Mouse (Mus musculus): ENCODE measurements around the gene Ccdc170. TPM values are rescaled to one million over a fixed set of nuclear protein-coding genes. Genes with fewer than 3 reads are reported as not detected.
"Not testable (repeated sequence)": the region's sequence is repeated elsewhere in the genome, so short reads cannot be mapped to it uniquely, and the experiment has no call there.

Ccdc170 gene
- polyA plus RNA-seq, 1 experiment from 2014 or later: not detected

GRCm38 (mm10) chr10:4598916-4599315 is 116.6 kb downstream of the Ccdc170 start:
- DNase-seq (ENCODE audit: low spot score) (no peak), ATAC-seq (replicated peaks; ENCODE audit: low FRiP score, low TSS enrichment, low read depth) (no peak)
- Histone ChIP-seq H3K9me3 (ENCODE audit: control insufficient read depth, low read length) (no peaks in the 10 kb centered on the region), H3K4me2 (ENCODE audit: low read length) (no peak overlapping the region), H3K27ac (ENCODE audit: low read depth) (no peak overlapping the region), H3K27me3 (replicated peaks; ENCODE audit: control insufficient read depth, insufficient read depth, low read length) (no peaks in the 10 kb centered on the region), H3K36me3 (ENCODE audit: control insufficient read depth, insufficient read depth, low read length) (no peaks in the 10 kb centered on the region), H3K4me3 (ENCODE audit: low read depth, low read length) (no peak overlapping the region), H3K4me1 (replicated peaks; ENCODE audit: control insufficient read depth, insufficient read depth, low read length) (no peaks in the 10 kb centered on the region), H3K9ac (ENCODE audit: low read length) (no peak overlapping the region)
- 82% methylated on average over 12 of the region's 12 CpGs for WGBS

- no peak for DNase-seq (ENCODE audit: low spot score)
- Histone ChIP-seq H3K4me1 (replicated peaks; ENCODE audit: control insufficient read depth, insufficient read depth, low read length) (no peaks in the 10 kb centered on the region), H3K36me3 (ENCODE audit: control insufficient read depth, insufficient read depth, low read length) (no peaks in the 10 kb centered on the region), H3K27me3 (replicated peaks; ENCODE audit: control insufficient read depth, insufficient read depth, low read length) (no peaks in the 10 kb centered on the region), H3K27ac (ENCODE audit: low read depth) (no peak overlapping the region), H3K9me3 (ENCODE audit: control insufficient read depth, low read length) (no peaks in the 10 kb centered on the region), H3K4me3 (ENCODE audit: low read depth, low read length) (no peak overlapping the region), H3K9ac (ENCODE audit: low read length) (no peak overlapping the region), H3K4me2 (ENCODE audit: low read length) (no peak overlapping the region)
- ATAC-seq (replicated peaks; ENCODE audit: low FRiP score, low TSS enrichment, low read depth): no peak
- WGBS: 77% methylated on average over 4 of the region's 4 CpGs
These were observed 117.3 kb downstream of the Ccdc170 start for GRCm38 (mm10) chr10:4599591-4599990.

- no peak overlapping the region for H3K27ac ChIP-seq (ENCODE audit: low read depth)
- DNase-seq (ENCODE audit: low spot score): no peak
- WGBS: 58% methylated on average over 2 of the region's 2 CpGs
- H3K4me1 ChIP-seq (replicated peaks; ENCODE audit: control insufficient read depth, insufficient read depth, low read length): no peaks in the 10 kb centered on the region
- no peak overlapping the region for H3K9ac ChIP-seq (ENCODE audit: low read length)
- no peak overlapping the region for H3K4me3 ChIP-seq (ENCODE audit: low read depth, low read length)
- no peaks in the 10 kb centered on the region for H3K36me3 ChIP-seq (ENCODE audit: control insufficient read depth, insufficient read depth, low read length)
- H3K4me2 ChIP-seq (ENCODE audit: low read length): no peak overlapping the region
- ATAC-seq (replicated peaks; ENCODE audit: low FRiP score, low TSS enrichment, low read depth): no peak
- H3K27me3 ChIP-seq (replicated peaks; ENCODE audit: control insufficient read depth, insufficient read depth, low read length): no peaks in the 10 kb centered on the region
- no peaks in the 10 kb centered on the region for H3K9me3 ChIP-seq (ENCODE audit: control insufficient read depth, low read length)
These were observed 118.6 kb downstream of the Ccdc170 start for GRCm38 (mm10) chr10:4600796-4601474.

GRCm38 (mm10) chr10:4601612-4602011 is 119.3 kb downstream of the Ccdc170 start:
- H3K4me1 ChIP-seq (replicated peaks; ENCODE audit: control insufficient read depth, insufficient read depth, low read length); H3K27ac ChIP-seq (ENCODE audit: low read depth): not testable (repeated sequence)

GRCm38 (mm10) chr10:4602466-4602865 is 120.2 kb downstream of the Ccdc170 start:
- Histone ChIP-seq H3K36me3 (ENCODE audit: control insufficient read depth, insufficient read depth, low read length) (no peaks in the 10 kb centered on the region), H3K9ac (ENCODE audit: low read length) (no peak overlapping the region), H3K4me2 (ENCODE audit: low read length) (no peak overlapping the region), H3K27ac (ENCODE audit: low read depth) (no peak overlapping the region), H3K9me3 (ENCODE audit: control insufficient read depth, low read length) (no peaks in the 10 kb centered on the region), H3K27me3 (replicated peaks; ENCODE audit: control insufficient read depth, insufficient read depth, low read length) (no peaks in the 10 kb centered on the region), H3K4me1 (replicated peaks; ENCODE audit: control insufficient read depth, insufficient read depth, low read length) (no peaks in the 10 kb centered on the region), H3K4me3 (ENCODE audit: low read depth, low read length) (no peak overlapping the region)
- no peak for ATAC-seq (replicated peaks; ENCODE audit: low FRiP score, low TSS enrichment, low read depth)
- no peak for DNase-seq (ENCODE audit: low spot score)
- WGBS: 81% methylated on average over 4 of the region's 4 CpGs

More at GRCm38 (mm10) chr10:4601612-4602011, 119.3 kb downstream of the Ccdc170 start:
- not testable (repeated sequence) for H3K9ac ChIP-seq (ENCODE audit: low read length); H3K9me3 ChIP-seq (ENCODE audit: control insufficient read depth, low read length); H3K36me3 ChIP-seq (ENCODE audit: control insufficient read depth, insufficient read depth, low read length); H3K27me3 ChIP-seq (replicated peaks; ENCODE audit: control insufficient read depth, insufficient read depth, low read length); H3K4me3 ChIP-seq (ENCODE audit: low read depth, low read length); DNase-seq (ENCODE audit: low spot score); H3K4me2 ChIP-seq (ENCODE audit: low read length); ATAC-seq (replicated peaks; ENCODE audit: low FRiP score, low TSS enrichment, low read depth)

GRCm38 (mm10) chr10:4604527-4605209 is 122.4 kb downstream of the Ccdc170 start:
- Histone ChIP-seq H3K27me3 (replicated peaks; ENCODE audit: control insufficient read depth, insufficient read depth, low read length) (no peaks in the 10 kb centered on the region), H3K4me1 (replicated peaks; ENCODE audit: control insufficient read depth, insufficient read depth, low read length) (no peaks in the 10 kb centered on the region), H3K9me3 (ENCODE audit: control insufficient read depth, low read length) (no peaks in the 10 kb centered on the region), H3K4me3 (ENCODE audit: low read depth, low read length) (no peak overlapping the region), H3K27ac (ENCODE audit: low read depth) (no peak overlapping the region), H3K36me3 (ENCODE audit: control insufficient read depth, insufficient read depth, low read length) (no peaks in the 10 kb centered on the region), H3K9ac (ENCODE audit: low read length) (no peak overlapping the region), H3K4me2 (ENCODE audit: low read length) (no peak overlapping the region)
- DNase-seq (ENCODE audit: low spot score) (no peak), ATAC-seq (replicated peaks; ENCODE audit: low FRiP score, low TSS enrichment, low read depth) (no peak)
- 76% methylated on average over 4 of the region's 4 CpGs for WGBS

- Histone ChIP-seq H3K27ac (ENCODE audit: low read depth) (no peak overlapping the region), H3K9ac (ENCODE audit: low read length) (no peak overlapping the region), H3K9me3 (ENCODE audit: control insufficient read depth, low read length) (no peaks in the 10 kb centered on the region), H3K4me1 (replicated peaks; ENCODE audit: control insufficient read depth, insufficient read depth, low read length) (no peaks in the 10 kb centered on the region), H3K36me3 (ENCODE audit: control insufficient read depth, insufficient read depth, low read length) (no peaks in the 10 kb centered on the region), H3K27me3 (replicated peaks; ENCODE audit: control insufficient read depth, insufficient read depth, low read length) (no peaks in the 10 kb centered on the region), H3K4me3 (ENCODE audit: low read depth, low read length) (no peak overlapping the region), H3K4me2 (ENCODE audit: low read length) (no peak overlapping the region)
- DNase-seq (ENCODE audit: low spot score) (no peak), ATAC-seq (replicated peaks; ENCODE audit: low FRiP score, low TSS enrichment, low read depth) (no peak)
- 81% methylated on average over 2 of the region's 2 CpGs for WGBS
These were observed 127.9 kb downstream of the Ccdc170 start for GRCm38 (mm10) chr10:4610234-4610633.

GRCm38 (mm10) chr10:4611386-4612155 is 129.3 kb downstream of the Ccdc170 start, which contains the start of gene Esr1:
TSS of gene Esr1 (plus strand) at chr10:4611593.
- no peaks in the 10 kb centered on the region for H3K36me3 ChIP-seq (ENCODE audit: control insufficient read depth, insufficient read depth, low read length)
- H3K4me1 ChIP-seq (replicated peaks; ENCODE audit: control insufficient read depth, insufficient read depth, low read length): no peaks in the 10 kb centered on the region
- H3K4me2 ChIP-seq (ENCODE audit: low read length): peak within 1 kb of the TSS; percentile 43
- peak within 1 kb of the TSS; percentile 15; the same call in 1 of the 2 replicates for H3K4me3 ChIP-seq (ENCODE audit: low read depth, low read length)
- no peak within 1 kb of the TSS for H3K27ac ChIP-seq (ENCODE audit: low read depth)
- DNase-seq (ENCODE audit: low spot score): no peak
- no peak for ATAC-seq (replicated peaks; ENCODE audit: low FRiP score, low TSS enrichment, low read depth)
- 42% methylated on average over 13 of the region's 13 CpGs for WGBS
- no peaks in the 10 kb centered on the region for H3K9me3 ChIP-seq (ENCODE audit: control insufficient read depth, low read length)
- H3K27me3 ChIP-seq (replicated peaks; ENCODE audit: control insufficient read depth, insufficient read depth, low read length): no peaks in the 10 kb centered on the region
- H3K9ac ChIP-seq (ENCODE audit: low read length): no peak within 1 kb of the TSS
